7 mouse cellular contexts compared by ENCODE assay signal in the genomic region with DNA sequence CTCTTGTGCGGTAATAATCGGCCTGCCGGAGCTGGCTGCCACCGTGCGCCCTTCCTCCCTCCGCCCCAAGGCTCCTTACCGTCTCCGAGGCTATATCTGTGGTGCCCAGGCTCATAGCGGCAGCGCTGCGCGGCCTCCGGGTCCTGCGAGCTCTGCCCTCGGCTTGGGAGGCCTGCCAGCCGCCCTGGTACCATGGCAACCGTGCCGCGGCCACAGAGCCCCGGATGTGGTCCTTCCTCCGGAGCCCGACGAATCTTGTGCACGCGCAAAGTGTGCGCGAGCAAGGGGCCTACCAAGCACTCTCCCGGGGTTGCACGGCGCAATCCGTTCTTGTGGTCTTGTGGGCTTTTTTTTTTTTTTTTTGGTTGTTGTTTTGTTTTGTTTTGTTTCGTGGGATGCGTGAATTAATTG. TPM values are rescaled to one million over a fixed set of nuclear protein-coding genes. Genes with fewer than 3 reads are reported as not detected.
A peak's percentile ranks its signal among the peaks of the same experiment; 100 is the strongest.
DNase-seq lines count a peak whose midpoint lies in the region; ATAC-seq lines count a peak whose summit lies in the region.

TSS of gene Iqce (minus strand) at position 276 of the 411 bp plus-strand sequence.

- H3K9ac ChIP-seq in intestine, embryonic 15.5 days, result peak within 1 kb of the TSS; percentile 77
- peak within 1 kb of the TSS; percentile 76 for H3K9ac ChIP-seq in midbrain, embryonic 11.5 days (ENCODE audit: low read length)

- H3K9me3 ChIP-seq in intestine, embryonic 15.5 days, result no peaks in the 10 kb centered on the region
- H3K9me3 ChIP-seq in midbrain, embryonic 11.5 days (ENCODE audit: control insufficient read depth, low read length), result no peaks in the 10 kb centered on the region

- H3K27ac ChIP-seq in intestine, embryonic 15.5 days, result peak within 1 kb of the TSS; percentile 93
- H3K27ac ChIP-seq in midbrain, embryonic 11.5 days (ENCODE audit: low read depth, low read length), result peak within 1 kb of the TSS; percentile 45; the same call in 1 of the 2 replicates

- peak; percentile 66 for ATAC-seq in intestine, embryonic 15.5 days
- peak; percentile 65 for ATAC-seq in midbrain, embryonic 11.5 days (ENCODE audit: low FRiP score)

- H3K4me2 ChIP-seq in intestine, embryonic 15.5 days (replicated peaks), result peak within 1 kb of the TSS; percentile 74
- H3K4me2 ChIP-seq in midbrain, embryonic 11.5 days, result peak within 1 kb of the TSS; percentile 70

- peak within 1 kb of the TSS; percentile 74 for H3K4me3 ChIP-seq in intestine, embryonic 15.5 days (replicated peaks)
- H3K4me3 ChIP-seq in midbrain, embryonic 11.5 days (ENCODE audit: low read depth, low read length), result peak within 1 kb of the TSS; percentile 59

- H3K4me1 ChIP-seq in intestine, embryonic 15.5 days (replicated peaks), result peaks cover 34% of the 10 kb centered on the region
- peaks cover 16% of the 10 kb centered on the region for H3K4me1 ChIP-seq in midbrain, embryonic 11.5 days (ENCODE audit: control insufficient read depth, insufficient read depth, low read length)

- peak; percentile 94 to 96 for DNase-seq in adrenal gland, adult 18-20 months (ENCODE audit: low spot score in 2 of 2)
- peak; percentile 96 for DNase-seq in embryo, embryonic 11 days
- peak; percentile 94 to 96 for DNase-seq in gastrocnemius, postnatal 36 days
- peak; percentile 95 to 96 for DNase-seq in left cerebral cortex, postnatal 36 days (ENCODE audit: low spot score in 2 of 2)
- peak; percentile 99 for DNase-seq in midbrain, embryonic 11.5 days (ENCODE audit: low spot score, missing footprints)
- DNase-seq in skeletal muscle tissue, adult 2 months (ENCODE audit: low read depth, low spot score), result peak; percentile 87

- peaks cover 4% of the 10 kb centered on the region; the same call in 1 of the 2 replicates for H3K36me3 ChIP-seq in intestine, embryonic 15.5 days
- H3K36me3 ChIP-seq in midbrain, embryonic 11.5 days (ENCODE audit: control insufficient read depth, insufficient read depth, low read length), result no peaks in the 10 kb centered on the region

- intact Hi-C loops in gastrocnemius, postnatal 36 days (cut with DNase I), result loop anchor here (10.0 kb wide), 1 partner anchor 377 kb away; the partner anchor contains the start of genes Mad1l1 and Nudt1
- intact Hi-C loops in left cerebral cortex, postnatal 36 days (cut with DNase I), result no loop called here

- under 1% methylated on average over 33 of the region's 33 CpGs for WGBS in intestine, embryonic 15.5 days
- 0% methylated on average over 33 of the region's 33 CpGs for WGBS in midbrain, embryonic 11.5 days

- H3K27me3 ChIP-seq in intestine, embryonic 15.5 days (replicated peaks), result no peaks in the 10 kb centered on the region
- H3K27me3 ChIP-seq in midbrain, embryonic 11.5 days (ENCODE audit: control insufficient read depth, insufficient read depth, low read length), result no peaks in the 10 kb centered on the region

RNA-seq across cellular contexts. Expression of gene Iqce, which starts in this region (rescaled TPM):
- 10 to 100 TPM; 11.4 to 14.3 TPM for total RNA-seq in adrenal gland, adult 18-20 months (2021)
- total RNA-seq in gastrocnemius, postnatal 36 days (2021), result 1 to 10 TPM; 2.6 to 3.1 TPM
- polyA plus RNA-seq in intestine, embryonic 15.5 days (2015; fragmentation: Nextera tagmentation; extraction: Ambion mirVana), result 18.8 and 19.4 TPM in 2 replicates
- 10 to 100 TPM; 44.6 to 60.1 TPM for total RNA-seq in left cerebral cortex, postnatal 36 days (2021)
- 13.9 and 15.6 TPM in 2 replicates for polyA plus RNA-seq in midbrain, embryonic 11.5 days (2014; fragmentation: Nextera tagmentation; extraction: Ambion mirVana)

Comparison
In these comparisons a context has a peak if more than half of its experiments do, and no peak if none do; other contexts are left out.
1. Peak in every context shown above with its lines: DNase-seq, ATAC-seq, H3K4me3 ChIP-seq and H3K27ac ChIP-seq.